Mouse (Mus musculus) macrophage (primary cell): ENCODE measurements around the gene Ubac2. TPM values are rescaled to one million over a fixed set of nuclear protein-coding genes. Genes with fewer than 3 reads are reported as not detected.

Experiments
- H3K27ac ChIP-seq: fragments of 350-480 bp; formaldehyde crosslinking; 2 replicates; pipeline ENCODE4 v1.9.0; 2021
- H3K36me3 ChIP-seq: fragments of 350-480 bp; formaldehyde crosslinking; 2 replicates; pipeline ENCODE4 v1.9.0; 2021; ENCODE audit errors: inconsistent target
- H3K4me3 ChIP-seq: fragments of 350-480 bp; formaldehyde crosslinking; 2 replicates; pipeline ENCODE4 v1.9.0; 2021; ENCODE audit errors: inconsistent target
- H3K79me2 ChIP-seq: fragments of 350-480 bp; formaldehyde crosslinking; 2 replicates; pipeline ENCODE4 v1.9.0; 2021; ENCODE audit errors: inconsistent target
- WGBS: methylation state at CpG from one replicate; pipeline ENCODE4 v1.1.7; 2026; ENCODE audit warnings: inconsistent platforms; ENCODE audit not compliant: missing documents; 5-methylcytosine and 5-hydroxymethylcytosine counted together
- polyA plus RNA-seq: library from polyadenylated mRNA; stranded (reverse); fragments of 250-400 nt; gene quantifications from 3 replicates; pipeline ENCODE4 v1.2.4, GENCODE M21; 2018; ENCODE audit warnings: inconsistent platforms

Gene Ubac2
- polyA plus RNA-seq, 1 experiment from 2014 or later: 14.7 TPM

DNA sequence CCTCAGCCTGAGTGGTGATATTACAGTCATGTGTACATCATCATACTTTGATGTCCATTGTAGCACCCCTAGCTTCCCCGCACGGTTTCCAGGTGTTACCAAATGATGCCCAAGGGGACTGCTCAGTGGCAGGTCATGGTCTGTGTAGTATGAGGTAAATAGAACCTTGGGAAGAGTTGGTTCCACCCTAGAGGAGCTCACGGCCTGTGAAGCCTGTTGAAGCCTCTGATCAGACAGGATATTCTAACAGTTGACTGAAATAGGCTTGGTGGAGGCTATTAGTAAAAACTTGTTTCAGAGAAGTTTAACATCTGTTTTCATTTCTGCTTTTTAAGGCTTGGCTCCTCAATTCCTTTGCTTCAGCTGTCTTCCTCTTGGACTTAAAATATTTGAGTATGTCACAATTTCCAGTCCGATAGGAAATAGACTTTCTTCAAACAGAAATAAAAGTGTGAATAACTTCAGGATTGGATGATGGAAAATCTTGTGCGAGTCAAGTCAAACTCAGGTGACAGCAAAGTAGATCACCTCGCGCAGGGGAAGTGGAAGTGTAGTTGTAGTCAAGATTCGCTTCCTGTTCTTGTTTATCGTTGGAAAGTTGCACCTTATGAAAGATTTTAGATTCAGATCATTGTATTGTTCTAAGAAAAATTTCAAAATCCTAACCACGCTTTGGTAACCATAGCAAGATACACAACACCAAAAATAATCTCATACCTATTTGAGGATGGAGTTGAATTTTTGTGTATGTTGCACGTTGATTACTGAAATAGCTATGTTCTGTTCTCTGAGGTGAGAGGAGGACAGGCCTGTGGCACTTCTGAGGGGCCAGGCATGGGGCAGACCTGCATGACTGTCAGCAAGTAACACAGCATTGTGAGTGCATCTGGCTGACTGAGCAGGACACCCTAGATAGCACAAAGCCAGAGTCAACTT is 60.1 kb downstream of the Ubac2 start:
- peaks cover 7% of the 10 kb centered on the region; the same call in 1 of the 2 replicates for H3K79me2 ChIP-seq
- no peaks in the 10 kb centered on the region for H3K36me3 ChIP-seq
- 14% methylated on average over 11 of the region's 11 CpGs for WGBS
- H3K4me3 ChIP-seq: no peak overlapping the region
- H3K27ac ChIP-seq: peak overlapping the region; percentile 91

DNA sequence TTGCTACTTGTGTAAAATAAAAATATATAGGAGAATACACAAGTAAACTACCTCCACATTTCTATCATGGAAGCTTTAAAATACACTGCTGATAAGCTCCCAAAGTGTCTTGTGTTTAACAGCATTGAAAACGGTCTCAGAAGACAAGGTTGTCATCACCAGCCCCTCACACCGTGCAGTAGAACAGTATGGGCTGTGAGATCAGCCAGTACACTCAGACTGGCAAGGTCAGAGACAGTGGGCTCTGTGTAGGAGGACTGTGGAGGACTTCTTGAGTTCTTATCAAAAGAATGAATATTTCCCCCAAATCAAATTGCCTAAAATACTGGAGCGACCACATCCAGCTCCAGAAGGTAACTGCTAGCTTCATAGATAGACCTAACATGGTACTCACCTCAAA is 61.2 kb downstream of the Ubac2 start:
- peak overlapping the region; percentile 91 for H3K27ac ChIP-seq
- H3K79me2 ChIP-seq: peaks cover 7% of the 10 kb centered on the region; the same call in 1 of the 2 replicates
- no peaks in the 10 kb centered on the region for H3K36me3 ChIP-seq
- no peak overlapping the region for H3K4me3 ChIP-seq
- WGBS: 97% methylated on average over 3 of the region's 3 CpGs

DNA sequence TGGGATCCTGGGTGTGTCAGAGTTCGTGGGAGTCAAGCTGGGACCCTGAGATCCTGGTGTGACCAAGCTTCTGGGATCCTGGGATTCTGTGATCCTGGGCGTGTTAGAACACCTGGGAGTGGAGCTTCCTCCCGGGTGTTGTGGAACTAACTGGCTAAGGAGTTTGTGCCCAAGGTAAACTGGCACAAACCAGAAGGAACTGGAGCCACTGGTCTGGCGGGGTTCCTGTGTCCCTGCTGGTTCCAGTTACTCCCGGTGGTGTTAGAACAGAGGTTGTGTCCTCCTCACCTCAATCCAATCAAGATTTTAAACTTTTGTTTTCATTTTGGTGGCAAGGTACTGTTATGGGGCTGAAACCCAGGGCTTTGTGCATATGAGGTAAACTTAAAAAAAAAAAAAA is 67.7 kb downstream of the Ubac2 start:
- no peak overlapping the region for H3K27ac ChIP-seq
- H3K4me3 ChIP-seq: no peak overlapping the region
- no peaks in the 10 kb centered on the region for H3K36me3 ChIP-seq
- peaks cover 33% of the 10 kb centered on the region for H3K79me2 ChIP-seq
- 85% methylated on average over 5 of the region's 5 CpGs for WGBS

- peaks cover 39% of the 10 kb centered on the region for H3K79me2 ChIP-seq
- H3K36me3 ChIP-seq: no peaks in the 10 kb centered on the region
- no peak overlapping the region for H3K4me3 ChIP-seq
- no peak overlapping the region for H3K27ac ChIP-seq
- 87% methylated on average over 8 of the region's 8 CpGs for WGBS
Measured at GRCm38 (mm10) chr14:121946728-121947127, 68.3 kb downstream of the Ubac2 start.

DNA sequence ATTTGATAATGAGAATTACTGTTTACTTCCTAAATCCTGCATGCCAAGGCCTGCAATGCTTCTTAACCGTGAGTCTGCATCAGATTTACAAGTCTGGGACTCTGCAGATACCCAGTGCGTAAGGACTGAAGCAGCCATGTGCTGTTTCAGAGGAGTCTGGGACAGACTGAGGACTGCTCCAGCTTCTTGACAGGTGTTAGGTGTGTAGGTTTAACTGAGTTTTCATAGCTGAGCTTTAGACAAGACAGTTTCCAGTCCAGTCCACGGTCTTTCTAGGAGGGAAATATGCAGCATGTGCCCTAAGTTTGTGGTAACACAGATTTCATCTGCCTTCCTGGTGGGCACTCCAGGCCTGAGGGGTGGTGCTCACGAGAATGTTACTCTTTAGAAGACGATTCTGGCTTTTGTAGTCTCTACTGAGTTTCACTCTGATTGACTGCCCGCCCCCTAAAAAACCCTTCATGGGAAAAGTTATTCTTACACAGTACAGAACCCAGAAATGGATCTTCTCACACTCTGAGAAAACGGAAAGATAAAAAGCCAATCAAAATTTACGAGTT is 68.9 kb downstream of the Ubac2 start:
- H3K27ac ChIP-seq: no peak overlapping the region
- WGBS: 77% methylated on average over 8 of the region's 8 CpGs
- H3K4me3 ChIP-seq: no peak overlapping the region

DNA sequence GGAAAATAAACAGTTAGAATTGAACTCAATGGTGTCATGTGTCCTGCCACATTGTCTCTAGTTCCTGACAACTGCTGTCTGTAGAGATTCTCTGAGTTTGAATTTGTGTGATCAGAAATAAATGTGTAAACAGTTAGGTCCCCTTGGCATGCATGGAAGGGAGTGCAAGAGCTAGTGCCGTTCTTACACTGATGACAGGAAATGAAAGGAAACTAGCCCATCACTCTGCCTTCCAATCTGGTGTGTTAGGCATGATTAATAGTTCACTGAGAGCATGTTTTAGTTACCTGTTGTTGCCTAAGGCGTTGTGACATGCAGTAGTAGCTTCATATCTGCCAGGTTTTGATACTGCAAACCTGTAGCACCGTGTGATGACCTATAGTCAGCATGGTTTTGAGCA is 69.5 kb downstream of the Ubac2 start:
- no peak overlapping the region for H3K4me3 ChIP-seq
- 86% methylated on average over 3 of the region's 3 CpGs for WGBS
- H3K27ac ChIP-seq: no peak overlapping the region
- no peaks in the 10 kb centered on the region for H3K36me3 ChIP-seq
- peaks cover 51% of the 10 kb centered on the region for H3K79me2 ChIP-seq

More for the DNA sequence above, 68.9 kb downstream of the Ubac2 start:
- peaks cover 44% of the 10 kb centered on the region for H3K79me2 ChIP-seq
- no peaks in the 10 kb centered on the region for H3K36me3 ChIP-seq

DNA sequence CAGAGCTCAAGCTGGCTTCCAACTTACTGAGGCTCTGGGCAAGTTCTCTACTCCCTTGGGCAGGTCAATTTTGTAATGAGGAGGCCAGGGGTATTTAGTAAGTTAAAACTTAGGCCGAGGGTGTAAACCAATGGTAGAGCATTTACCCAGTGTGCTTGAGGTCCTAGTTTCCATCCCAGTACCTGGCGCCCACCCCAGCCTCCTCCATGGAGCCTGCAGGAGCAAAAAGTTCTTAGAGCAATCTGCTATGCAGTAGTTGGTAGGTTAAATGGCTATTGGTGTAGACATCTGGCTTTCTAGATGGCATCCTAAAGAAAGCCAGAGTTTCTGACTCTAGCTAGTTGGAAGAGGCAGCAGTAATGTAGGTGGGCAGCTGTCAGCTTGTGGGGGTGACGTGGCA is 71.0 kb downstream of the Ubac2 start:
- 100% methylated on average over 3 of the region's 3 CpGs for WGBS
- no peak overlapping the region for H3K27ac ChIP-seq
- H3K36me3 ChIP-seq: no peaks in the 10 kb centered on the region
- H3K4me3 ChIP-seq: no peak overlapping the region
- peaks cover 66% of the 10 kb centered on the region for H3K79me2 ChIP-seq

- H3K27ac ChIP-seq: no peak overlapping the region
- 72% methylated on average over 5 of the region's 5 CpGs for WGBS
- H3K79me2 ChIP-seq: peaks cover 70% of the 10 kb centered on the region
- H3K4me3 ChIP-seq: no peak overlapping the region
- no peaks in the 10 kb centered on the region for H3K36me3 ChIP-seq
Measured at GRCm38 (mm10) chr14:121949897-121950296, 71.5 kb downstream of the Ubac2 start.

DNA sequence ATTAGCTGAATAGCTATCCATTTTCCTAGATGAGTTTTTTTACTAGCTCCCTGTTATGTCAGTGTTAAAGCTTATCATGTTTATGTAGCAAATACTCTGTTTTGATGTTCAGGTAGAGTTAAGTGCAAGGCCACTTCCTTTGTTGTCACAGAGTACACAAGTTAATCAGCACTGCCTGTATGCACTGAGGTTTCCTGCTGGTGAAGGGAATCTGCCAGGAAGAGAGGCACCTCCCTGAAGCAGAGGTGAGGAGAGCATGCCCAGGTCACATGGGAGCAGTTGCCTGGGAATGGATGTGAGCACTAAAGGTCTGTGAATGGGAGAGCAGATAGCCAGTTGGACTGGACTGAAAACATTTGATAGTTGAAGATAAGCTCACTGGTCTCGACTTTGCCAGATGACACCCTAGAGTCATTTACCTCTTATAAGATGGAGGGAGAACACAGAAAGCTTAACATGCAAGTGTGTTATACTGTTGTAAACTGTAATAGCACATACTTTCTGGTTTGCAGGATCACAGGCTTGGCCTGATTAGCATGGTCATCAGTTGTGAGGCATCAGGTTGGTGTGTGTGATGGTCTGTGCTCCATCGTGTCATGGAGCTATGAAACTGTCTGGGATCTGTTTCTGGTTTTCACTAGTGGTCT is 73.1 kb downstream of the Ubac2 start:
- Histone ChIP-seq H3K79me2 (peaks cover 81% of the 10 kb centered on the region), H3K4me3 (no peak overlapping the region), H3K36me3 (no peaks in the 10 kb centered on the region), H3K27ac (no peak overlapping the region)
- WGBS: 92% methylated on average over 2 of the region's 2 CpGs

- no peak overlapping the region for H3K4me3 ChIP-seq
- H3K79me2 ChIP-seq: peaks cover 86% of the 10 kb centered on the region
- H3K27ac ChIP-seq: no peak overlapping the region
- WGBS: 83% methylated on average over 5 of the region's 5 CpGs
- H3K36me3 ChIP-seq: no peaks in the 10 kb centered on the region
Measured at GRCm38 (mm10) chr14:121952046-121952400, 73.6 kb downstream of the Ubac2 start.

- Histone ChIP-seq H3K36me3 (no peaks in the 10 kb centered on the region), H3K4me3 (no peak overlapping the region), H3K79me2 (peaks cover 100% of the 10 kb centered on the region), H3K27ac (no peak overlapping the region)
- WGBS: 94% methylated on average over 11 of the region's 11 CpGs
Measured at GRCm38 (mm10) chr14:121954129-121954528, 75.7 kb downstream of the Ubac2 start.

- peak overlapping the region; percentile 10; the same call in 1 of the 2 replicates for H3K27ac ChIP-seq
- no peaks in the 10 kb centered on the region for H3K36me3 ChIP-seq
- WGBS: 92% methylated on average over 12 of the region's 12 CpGs
- H3K4me3 ChIP-seq: no peak overlapping the region
- peaks cover 100% of the 10 kb centered on the region for H3K79me2 ChIP-seq
Measured at GRCm38 (mm10) chr14:121954608-121955007, 76.2 kb downstream of the Ubac2 start.

DNA sequence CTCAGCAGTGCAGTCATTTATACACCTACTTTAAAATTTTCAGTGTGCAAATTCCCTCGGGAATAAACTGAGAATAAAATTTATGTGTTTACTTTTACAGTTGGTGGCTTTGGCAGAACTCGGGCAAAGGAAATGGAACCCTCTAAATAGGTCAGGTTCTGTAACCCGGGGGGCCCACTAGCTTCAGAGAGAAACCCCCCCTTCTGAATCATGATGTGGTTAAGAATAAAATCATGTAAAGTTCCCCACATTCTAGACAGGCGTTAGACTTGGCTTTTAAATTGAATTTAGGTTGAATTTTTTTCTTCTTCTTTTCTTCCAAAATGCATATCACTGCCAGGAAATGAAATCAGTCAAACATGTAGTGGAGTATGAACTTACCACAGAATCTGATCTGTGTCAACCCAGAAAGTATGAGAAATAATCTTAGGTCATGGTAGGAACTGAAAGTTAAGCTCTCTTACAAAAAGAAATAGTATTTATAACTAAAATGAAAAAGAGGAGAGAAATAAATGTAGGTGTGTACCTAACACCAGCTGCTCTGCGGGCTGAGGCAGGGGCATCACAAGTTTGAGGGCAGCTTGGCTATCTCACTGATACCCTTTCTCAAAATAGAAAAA is 76.9 kb downstream of the Ubac2 start:
- 17% methylated on average over 5 of the region's 5 CpGs for WGBS
- no peak overlapping the region for H3K4me3 ChIP-seq
- H3K79me2 ChIP-seq: peaks cover 100% of the 10 kb centered on the region
- H3K36me3 ChIP-seq: no peaks in the 10 kb centered on the region
- peak overlapping the region; percentile 10 for H3K27ac ChIP-seq

- no peak overlapping the region for H3K27ac ChIP-seq
- peaks cover 100% of the 10 kb centered on the region for H3K79me2 ChIP-seq
- H3K4me3 ChIP-seq: no peak overlapping the region
- H3K36me3 ChIP-seq: no peaks in the 10 kb centered on the region
- WGBS: 52% methylated on average over 5 of the region's 5 CpGs
Measured at GRCm38 (mm10) chr14:121956291-121956690, 77.9 kb downstream of the Ubac2 start.
